Mouse (Mus musculus) cerebellum, adult 8-10 months (tissue): ENCODE results near the gene Dnmt3b.
"Not testable (repeated sequence)": the region's sequence is repeated elsewhere in the genome, so short reads cannot be mapped to it uniquely, and the experiment has no call there.

ENCODE experiments used
- DNase-seq: peaks from one replicate; pipeline ENCODE4 v3.0.0; 2022

Dnmt3b gene

DNA sequence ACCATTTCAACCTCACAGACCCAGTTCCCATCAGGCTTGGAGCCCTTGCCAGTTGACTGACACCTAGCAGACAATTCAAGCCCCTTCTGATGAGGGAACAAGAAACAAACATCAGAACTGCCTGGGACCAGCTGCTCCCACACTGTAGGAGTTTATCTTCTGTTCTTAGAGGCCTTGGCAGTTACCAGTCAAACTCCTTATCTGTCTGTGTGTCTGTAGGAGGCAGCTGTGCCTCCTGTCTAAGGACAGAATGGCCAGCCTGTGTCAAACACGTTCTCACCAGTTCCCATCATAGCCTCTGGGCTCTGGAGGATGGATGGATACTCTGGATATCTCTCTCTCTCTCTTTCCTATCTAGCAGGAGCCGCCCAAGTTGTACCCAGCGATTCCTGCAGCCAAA is 68.6 kb downstream of the Dnmt3b start:
- not testable (repeated sequence) for DNase-seq

DNA sequence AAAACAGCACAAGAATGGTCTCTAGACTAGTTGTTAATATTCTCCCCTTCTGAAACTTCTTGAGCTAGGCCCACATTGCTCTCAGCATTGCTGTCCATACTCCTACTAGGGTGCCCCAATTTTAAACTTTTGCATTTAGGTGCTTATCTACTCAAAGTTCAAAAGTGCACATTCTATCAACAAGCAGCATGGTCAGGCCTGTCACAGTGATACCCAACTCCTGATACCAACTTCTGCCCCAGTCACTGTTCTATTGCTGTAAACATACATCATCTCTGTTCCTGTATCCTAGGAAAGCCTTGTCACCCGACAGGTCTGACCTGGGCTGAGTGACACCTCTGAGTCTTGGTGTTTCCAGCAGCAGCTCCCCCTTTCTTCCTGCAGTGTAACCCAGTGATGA is 73.8 kb downstream of the Dnmt3b start:
- no peak for DNase-seq

GRCm38 (mm10) chr2:153724424-153724823 is 75.2 kb downstream of the Dnmt3b start:
- no peak for DNase-seq

GRCm38 (mm10) chr2:153724871-153725270 is 75.6 kb downstream of the Dnmt3b start:
- DNase-seq = no peak

DNA sequence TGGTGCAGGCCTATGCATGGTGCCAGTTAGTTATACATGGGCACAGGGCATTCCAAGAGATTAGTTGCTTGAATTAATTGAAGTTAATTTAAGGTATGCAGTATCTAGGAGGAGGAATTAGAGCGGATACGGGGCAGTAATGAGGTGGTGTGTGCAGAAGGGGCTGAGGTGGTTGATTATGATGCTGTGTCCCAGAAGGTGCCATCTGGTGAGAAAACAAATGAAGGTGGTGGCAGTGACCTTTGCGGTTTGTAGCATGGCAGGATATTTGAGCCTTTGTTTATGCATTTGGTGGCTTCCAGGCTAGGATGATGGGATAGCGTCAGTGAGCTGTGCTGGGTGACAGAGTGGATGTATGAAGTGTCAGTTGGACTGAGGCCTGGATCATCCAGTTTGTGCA is 76.0 kb downstream of the Dnmt3b start:
- no peak for DNase-seq

- DNase-seq = no peak
Observed at GRCm38 (mm10) chr2:153734033-153734432, 84.8 kb downstream of the Dnmt3b start.
